Mouse (Mus musculus) hindbrain, embryonic 13.5 days (tissue): ENCODE results near the gene Hoxa11. TPM values are rescaled to one million over a fixed set of nuclear protein-coding genes. Genes with fewer than 3 reads are reported as not detected.

ENCODE experiments used
- ATAC-seq: fragments of 200-750 bp; cut with Nextera tagmentation; 2 replicates; pipeline ENCODE4 v1.8.0; 2017; ENCODE audit warnings: moderate TSS enrichment; ENCODE audit not compliant: low FRiP score
- H3K27ac ChIP-seq: fragments of 300-500 bp; sonication (generic); 2 replicates; pipeline ENCODE4 v1.5.1; 2015; ENCODE audit warnings: inconsistent platforms, mild to moderate bottlenecking, moderate library complexity
- H3K27me3 ChIP-seq: fragments of 300-500 bp; sonication (generic); 2 replicates; pipeline ENCODE4 v1.6.1; 2015; ENCODE audit warnings: mild to moderate bottlenecking, inconsistent platforms
- H3K36me3 ChIP-seq: fragments of 300-500 bp; sonication (generic); 2 replicates; pipeline ENCODE4 v1.6.1; 2015; ENCODE audit warnings: mild to moderate bottlenecking, inconsistent platforms
- H3K4me1 ChIP-seq: fragments of 300-500 bp; sonication (generic); replicated peaks from 2 replicates; pipeline ENCODE4 v1.6.1; 2015; ENCODE audit warnings: inconsistent platforms
- H3K4me2 ChIP-seq: fragments of 300-500 bp; sonication (generic); 2 replicates; pipeline ENCODE4 v1.6.1; 2015; ENCODE audit warnings: inconsistent platforms, mild to moderate bottlenecking, moderate library complexity
- H3K4me3 ChIP-seq: fragments of 300-500 bp; sonication (generic); 2 replicates; pipeline ENCODE4 v1.5.1; 2015; ENCODE audit warnings: mild to moderate bottlenecking, inconsistent platforms
- H3K9ac ChIP-seq: fragments of 300-500 bp; sonication (generic); 2 replicates; pipeline ENCODE4 v1.6.1; 2015; ENCODE audit warnings: mild to moderate bottlenecking, inconsistent platforms
- H3K9me3 ChIP-seq: fragments of 300-500 bp; sonication (generic); 2 replicates; pipeline ENCODE4 v1.6.1; 2016; ENCODE audit warnings: inconsistent platforms
- WGBS: fragments of 180-500 bp; shearing (Covaris S2); methylation state at CpG from one replicate; pipeline ENCODE4 v1.1.7; 2015; 5-methylcytosine and 5-hydroxymethylcytosine counted together
- polyA plus RNA-seq: library from polyadenylated mRNA; unstranded; fragments of >200 nt; fragmentation: Nextera tagmentation; extraction: Ambion mirVana; gene quantifications from 2 replicates; pipeline ENCODE4 v1.2.1, GENCODE M21; 2015

The Hoxa11 gene
- polyA plus RNA-seq, 1 experiment from 2014 or later = not detected

GRCm38 (mm10) chr6:52262463-52263320 is 17.1 kb upstream of the Hoxa11 start:
- Histone ChIP-seq H3K27me3 (peaks cover 96% of the 10 kb centered on the region), H3K27ac (no peak overlapping the region), H3K4me2 (no peak overlapping the region), H3K36me3 (no peaks in the 10 kb centered on the region), H3K4me3 (no peak overlapping the region), H3K9me3 (no peaks in the 10 kb centered on the region), H3K9ac (no peak overlapping the region), H3K4me1 (peaks cover 3% of the 10 kb centered on the region)
- no peak for ATAC-seq
- WGBS = 1% methylated on average over 24 of the region's 24 CpGs

- no peaks in the 10 kb centered on the region for H3K9me3 ChIP-seq
- H3K36me3 ChIP-seq = no peaks in the 10 kb centered on the region
- peaks cover 97% of the 10 kb centered on the region for H3K27me3 ChIP-seq
- no peak overlapping the region for H3K4me2 ChIP-seq
- 1% methylated on average over 9 of the region's 9 CpGs for WGBS
- H3K27ac ChIP-seq = no peak overlapping the region
- H3K4me1 ChIP-seq = peaks cover 3% of the 10 kb centered on the region
- ATAC-seq = no peak
- H3K9ac ChIP-seq = no peak overlapping the region
- H3K4me3 ChIP-seq = no peak overlapping the region
Observed at GRCm38 (mm10) chr6:52261751-52262462, 16.3 kb upstream of the Hoxa11 start.

GRCm38 (mm10) chr6:52260654-52261575 is 15.3 kb upstream of the Hoxa11 start, which contains the start of gene Hoxa13:
Gene Hoxa13 (minus strand): TSS chr6:52260880.
- H3K4me3 ChIP-seq = peak within 1 kb of the TSS; percentile 18
- no peak for ATAC-seq
- H3K36me3 ChIP-seq = no peaks in the 10 kb centered on the region
- no peak within 1 kb of the TSS for H3K27ac ChIP-seq
- H3K9ac ChIP-seq = no peak within 1 kb of the TSS
- H3K4me2 ChIP-seq = peak within 1 kb of the TSS; percentile 40
- peaks cover 96% of the 10 kb centered on the region for H3K27me3 ChIP-seq
- peaks cover 3% of the 10 kb centered on the region for H3K4me1 ChIP-seq
- under 1% methylated on average over 31 of the region's 72 CpGs for WGBS
- no peaks in the 10 kb centered on the region for H3K9me3 ChIP-seq

- no peaks in the 10 kb centered on the region for H3K36me3 ChIP-seq
- H3K4me1 ChIP-seq = peaks cover 3% of the 10 kb centered on the region
- under 1% methylated on average over 39 of the region's 39 CpGs for WGBS
- H3K9me3 ChIP-seq = no peaks in the 10 kb centered on the region
- H3K4me3 ChIP-seq = peak overlapping the region; percentile 18
- H3K27ac ChIP-seq = no peak overlapping the region
- H3K9ac ChIP-seq = no peak overlapping the region
- ATAC-seq = no peak
- 0 out of 2 replicates have a peak overlapping the region, but pooled peaks have one; percentile 11 for H3K4me2 ChIP-seq
- H3K27me3 ChIP-seq = peaks cover 96% of the 10 kb centered on the region
Observed at GRCm38 (mm10) chr6:52259811-52260261, 14.2 kb upstream of the Hoxa11 start.

DNA sequence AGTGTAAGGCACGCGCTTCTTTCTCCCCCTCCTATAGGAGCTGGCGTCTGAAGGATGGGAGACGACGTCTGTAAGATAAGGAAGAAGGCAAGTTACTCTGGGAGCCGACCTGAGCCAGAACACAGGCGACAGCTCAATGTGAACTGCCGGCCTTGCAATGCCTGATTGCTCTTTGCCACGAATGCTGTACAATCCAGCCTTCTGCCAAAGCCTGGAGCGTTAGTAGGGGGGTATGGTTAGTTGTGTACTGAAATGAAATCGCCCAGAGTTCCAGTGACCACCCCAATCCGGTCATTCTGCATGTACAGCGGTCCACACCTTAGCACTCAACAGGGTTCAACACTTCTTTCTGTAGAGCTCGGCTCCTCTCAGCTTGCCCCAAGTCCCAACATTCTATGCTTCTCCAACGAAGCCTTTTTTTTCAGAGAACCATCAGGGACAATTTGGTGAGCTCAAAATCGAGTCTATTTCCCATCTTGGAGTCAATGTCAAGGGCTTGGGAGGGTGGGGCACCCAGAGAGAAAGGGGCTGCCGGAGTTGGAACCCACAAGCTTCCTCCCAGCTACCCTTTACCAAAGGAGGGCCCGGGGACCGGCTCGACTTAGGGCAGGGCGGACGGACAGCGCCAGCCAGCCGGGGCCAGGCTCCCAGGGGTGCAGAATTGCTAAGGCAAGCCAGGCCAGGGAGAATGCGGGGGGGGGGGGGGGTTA is 13.6 kb upstream of the Hoxa11 start:
- H3K9me3 ChIP-seq = no peaks in the 10 kb centered on the region
- no peaks in the 10 kb centered on the region for H3K36me3 ChIP-seq
- no peak overlapping the region for H3K4me3 ChIP-seq
- no peak for ATAC-seq
- H3K9ac ChIP-seq = no peak overlapping the region
- H3K4me1 ChIP-seq = peaks cover 3% of the 10 kb centered on the region
- no peak overlapping the region for H3K27ac ChIP-seq
- no peak overlapping the region for H3K4me2 ChIP-seq
- WGBS = 1% methylated on average over 24 of the region's 25 CpGs
- H3K27me3 ChIP-seq = peaks cover 93% of the 10 kb centered on the region

DNA sequence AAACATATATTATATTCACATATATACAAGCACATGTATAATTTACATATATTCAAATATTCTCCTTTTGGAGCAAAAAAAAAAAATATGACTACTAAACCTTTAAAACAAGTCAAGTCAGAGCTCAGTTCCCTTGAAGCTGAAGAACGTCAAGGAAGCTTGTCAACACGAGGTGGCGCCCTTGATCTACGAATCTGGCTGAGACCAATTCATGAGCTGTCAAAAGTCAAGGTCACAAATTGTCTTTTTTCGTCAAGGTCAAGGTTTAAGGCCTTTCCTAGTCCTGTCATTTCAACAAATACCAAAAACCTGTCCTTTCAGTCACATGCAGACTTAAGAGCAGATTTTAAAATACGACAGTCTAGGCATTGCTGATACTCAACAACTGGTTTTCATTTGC is 11.3 kb upstream of the Hoxa11 start:
- ATAC-seq = no peak
- H3K4me1 ChIP-seq = peaks cover 3% of the 10 kb centered on the region
- WGBS = under 1% methylated on average over 6 of the region's 6 CpGs
- no peaks in the 10 kb centered on the region for H3K36me3 ChIP-seq
- no peak overlapping the region for H3K27ac ChIP-seq
- H3K9ac ChIP-seq = no peak overlapping the region
- no peak overlapping the region for H3K4me3 ChIP-seq
- no peaks in the 10 kb centered on the region for H3K9me3 ChIP-seq
- no peak overlapping the region for H3K4me2 ChIP-seq
- peaks cover 93% of the 10 kb centered on the region for H3K27me3 ChIP-seq

- H3K9ac ChIP-seq = no peak overlapping the region
- no peak for ATAC-seq
- 1% methylated on average over 59 of the region's 59 CpGs for WGBS
- no peak overlapping the region for H3K4me3 ChIP-seq
- no peaks in the 10 kb centered on the region for H3K4me1 ChIP-seq
- H3K4me2 ChIP-seq = no peak overlapping the region
- no peaks in the 10 kb centered on the region for H3K9me3 ChIP-seq
- no peaks in the 10 kb centered on the region for H3K36me3 ChIP-seq
- H3K27me3 ChIP-seq = peaks cover 93% of the 10 kb centered on the region
- H3K27ac ChIP-seq = no peak overlapping the region
Observed at GRCm38 (mm10) chr6:52253511-52254500, 8.2 kb upstream of the Hoxa11 start.

DNA sequence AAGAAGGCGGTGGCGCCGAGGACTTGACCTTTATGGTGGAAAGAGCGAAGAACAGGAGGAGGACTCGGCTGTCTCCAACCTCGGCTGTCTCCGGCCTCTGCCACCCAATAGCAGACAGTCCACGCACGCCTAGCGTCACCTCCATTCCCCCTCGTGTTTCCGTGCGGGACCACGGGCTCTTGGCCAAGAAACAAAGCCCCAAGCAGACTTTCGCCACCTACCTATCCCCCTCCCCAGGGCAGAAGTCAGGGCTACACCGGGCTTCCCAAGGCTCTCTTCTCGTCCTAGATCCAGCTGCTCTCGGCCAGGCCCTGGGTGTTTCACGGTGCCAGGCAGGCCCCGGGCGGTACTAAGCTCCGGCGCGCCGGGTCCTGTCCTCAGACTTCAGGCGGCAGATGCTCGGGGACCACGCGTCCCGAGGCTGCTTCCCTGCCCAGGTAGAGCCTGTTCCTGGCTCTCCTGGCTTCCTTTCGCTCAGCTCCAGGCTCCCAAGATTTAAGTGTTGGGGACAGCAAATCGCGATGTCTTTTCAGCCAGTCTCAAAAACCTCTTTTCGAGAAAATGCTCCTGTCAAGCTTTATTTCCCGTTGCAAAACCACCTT is 7.3 kb upstream of the Hoxa11 start:
- under 1% methylated on average over 34 of the region's 35 CpGs for WGBS
- H3K9me3 ChIP-seq = no peaks in the 10 kb centered on the region

GRCm38 (mm10) chr6:52252016-52252774 is 6.6 kb upstream of the Hoxa11 start:
- 1% methylated on average over 24 of the region's 24 CpGs for WGBS
- H3K4me1 ChIP-seq = no peaks in the 10 kb centered on the region
- no peak overlapping the region for H3K27ac ChIP-seq
- no peak overlapping the region for H3K4me3 ChIP-seq
- H3K27me3 ChIP-seq = peaks cover 95% of the 10 kb centered on the region
- no peak for ATAC-seq
- no peak overlapping the region for H3K4me2 ChIP-seq
- no peaks in the 10 kb centered on the region for H3K36me3 ChIP-seq
- H3K9ac ChIP-seq = no peak overlapping the region
- no peaks in the 10 kb centered on the region for H3K9me3 ChIP-seq

More for the DNA sequence above, 7.3 kb upstream of the Hoxa11 start:
- no peaks in the 10 kb centered on the region for H3K36me3 ChIP-seq
- peaks cover 94% of the 10 kb centered on the region for H3K27me3 ChIP-seq
- no peak for ATAC-seq
- H3K4me1 ChIP-seq = no peaks in the 10 kb centered on the region
- H3K9ac ChIP-seq = no peak overlapping the region
- no peak overlapping the region for H3K27ac ChIP-seq
- H3K4me3 ChIP-seq = no peak overlapping the region
- H3K4me2 ChIP-seq = no peak overlapping the region
